In the genomic region with DNA sequence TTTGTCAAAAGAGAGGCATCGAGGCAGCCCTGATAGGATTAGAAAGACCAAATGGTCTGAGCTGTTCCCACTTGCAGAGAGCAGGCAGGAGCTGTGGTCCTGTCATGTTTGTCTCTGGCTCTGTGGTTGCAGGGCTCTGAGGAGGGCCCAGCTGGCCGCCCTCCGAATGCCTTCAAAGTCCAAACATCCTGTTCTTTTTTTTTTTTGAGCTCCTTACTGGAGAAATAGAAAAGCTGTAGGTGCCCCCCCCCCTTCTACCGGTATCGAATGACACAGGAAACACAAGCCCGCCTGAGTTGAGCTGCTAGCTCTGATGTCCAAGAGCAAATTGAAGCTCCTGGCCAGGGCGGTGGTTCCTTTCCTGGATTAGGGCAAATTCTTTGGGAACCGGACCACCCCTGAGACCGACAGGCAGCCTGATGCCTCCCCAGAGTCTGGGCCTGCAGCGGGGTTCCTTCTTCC, we compare ENCODE assay signal across 8 mouse cellular contexts. TPM values are rescaled to one million over a fixed set of nuclear protein-coding genes. Genes with fewer than 3 reads are reported as not detected.
A peak's percentile ranks its signal among the peaks of the same experiment; 100 is the strongest.
DNase-seq lines count a peak whose midpoint lies in the region; ATAC-seq and TF ChIP-seq lines count a peak whose summit lies in the region.

No protein-coding gene starts in this region.

- DNase-seq in brain, embryonic 14.5 days (ENCODE audit: low read depth) = peak; percentile 46
- no peak for DNase-seq in stomach, postnatal 0 days (ENCODE audit: low spot score)
- DNase-seq in layer of hippocampus, adult 9-10 months (ENCODE audit: low spot score) = no peak
- DNase-seq in right cerebral cortex, postnatal 36 days (ENCODE audit: low spot score in 2 of 2) = no peak

- H3K9ac ChIP-seq in hindbrain, embryonic 13.5 days = no peak overlapping the region
- no peak overlapping the region for H3K9ac ChIP-seq in liver, embryonic 16.5 days (ENCODE audit: low read depth, low read length)
- H3K9ac ChIP-seq in stomach, postnatal 0 days (ENCODE audit: low read length) = no peak overlapping the region

- 41% methylated on average over 10 of the region's 10 CpGs for WGBS in hindbrain, embryonic 13.5 days
- WGBS in liver, embryonic 16.5 days (ENCODE audit: insufficient replicate concordance) = 33% methylated on average over 10 of the region's 10 CpGs
- WGBS in stomach, postnatal 0 days = 28% methylated on average over 10 of the region's 10 CpGs

- H3K4me3 ChIP-seq in embryonic fibroblast, embryonic 13.5 days (ENCODE audit: insufficient read depth, low read length) = no peak overlapping the region
- H3K4me3 ChIP-seq in hindbrain, embryonic 13.5 days = no peak overlapping the region
- no peak overlapping the region for H3K4me3 ChIP-seq in liver, embryonic 16.5 days (ENCODE audit: low read depth, low read length)
- H3K4me3 ChIP-seq in stomach, postnatal 0 days (ENCODE audit: low read depth, low read length) = no peak overlapping the region

- H3K9me3 ChIP-seq in hindbrain, embryonic 13.5 days = no peaks in the 10 kb centered on the region
- H3K9me3 ChIP-seq in liver, embryonic 16.5 days (replicated peaks; ENCODE audit: control insufficient read depth, low read length) = no peaks in the 10 kb centered on the region
- no peaks in the 10 kb centered on the region for H3K9me3 ChIP-seq in stomach, postnatal 0 days (ENCODE audit: control insufficient read depth, low read length)

- no peak for ATAC-seq in hindbrain, embryonic 13.5 days (ENCODE audit: low FRiP score)
- no peak for ATAC-seq in liver, embryonic 16.5 days (ENCODE audit: low read depth)
- no peak for ATAC-seq in stomach, postnatal 0 days (ENCODE audit: low FRiP score, low TSS enrichment)
- no peak for ATAC-seq in cerebellum, adult (ENCODE audit: insufficient number of reproducible peaks, low FRiP score, low TSS enrichment)

- no peaks in the 10 kb centered on the region for H3K27me3 ChIP-seq in hindbrain, embryonic 13.5 days
- H3K27me3 ChIP-seq in liver, embryonic 16.5 days (ENCODE audit: control insufficient read depth, insufficient read depth, low read depth, low read length) = no peaks in the 10 kb centered on the region
- H3K27me3 ChIP-seq in stomach, postnatal 0 days (ENCODE audit: control insufficient read depth, insufficient read depth, low read length) = no peaks in the 10 kb centered on the region

- H3K4me1 ChIP-seq in embryonic fibroblast, embryonic 13.5 days (ENCODE audit: control insufficient read depth, insufficient read depth, low read length) = peaks cover 15% of the 10 kb centered on the region
- H3K4me1 ChIP-seq in hindbrain, embryonic 13.5 days (replicated peaks) = peaks cover 46% of the 10 kb centered on the region
- no peaks in the 10 kb centered on the region for H3K4me1 ChIP-seq in liver, embryonic 16.5 days (ENCODE audit: control insufficient read depth, low read depth, low read length)
- H3K4me1 ChIP-seq in stomach, postnatal 0 days (replicated peaks; ENCODE audit: control insufficient read depth, insufficient read depth) = peaks cover 8% of the 10 kb centered on the region; the same call in 1 of the 2 replicates

- TF ChIP-seq EP300 in stomach, postnatal 0 days (optimal IDR thresholded peaks at IDR 0.05) = no peak

- H3K27ac ChIP-seq in embryonic fibroblast, embryonic 13.5 days (ENCODE audit: insufficient read depth, low read length) = peak overlapping the region; percentile 23; the same call in 1 of the 2 replicates
- peak overlapping the region; percentile 72 for H3K27ac ChIP-seq in hindbrain, embryonic 13.5 days
- H3K27ac ChIP-seq in liver, embryonic 16.5 days (ENCODE audit: low read length) = peak overlapping the region; percentile 40; the same call in 1 of the 2 replicates
- H3K27ac ChIP-seq in stomach, postnatal 0 days (replicated peaks) = peak overlapping the region; percentile 77

- no peak overlapping the region for H3K4me2 ChIP-seq in hindbrain, embryonic 13.5 days
- H3K4me2 ChIP-seq in liver, embryonic 16.5 days (ENCODE audit: low read depth, low read length) = no peak overlapping the region
- H3K4me2 ChIP-seq in stomach, postnatal 0 days (replicated peaks; ENCODE audit: low read depth) = no peak overlapping the region

- TF ChIP-seq POLR2A in brain, embryonic 14.5 days (IDR thresholded peaks at IDR 0.05; ENCODE audit: borderline replicate concordance, extremely low read depth, insufficient read depth, insufficient read length, poor library complexity, severe bottlenecking) = no peak
- TF ChIP-seq POLR2A in embryonic fibroblast, embryonic 13.5 days (IDR thresholded peaks at IDR 0.05; ENCODE audit: low read depth, low read length) = no peak

- H3K36me3 ChIP-seq in hindbrain, embryonic 13.5 days = no peaks in the 10 kb centered on the region
- no peaks in the 10 kb centered on the region for H3K36me3 ChIP-seq in liver, embryonic 16.5 days (ENCODE audit: control insufficient read depth, insufficient read depth)
- H3K36me3 ChIP-seq in stomach, postnatal 0 days (ENCODE audit: control insufficient read depth, insufficient read depth, low read length) = 0 out of 2 replicates have a peak, but pooled peaks cover 2% of the 10 kb centered on the region

- no peak for TF ChIP-seq CTCF in brain, embryonic 14.5 days (IDR thresholded peaks at IDR 0.05; ENCODE audit: borderline replicate concordance, extremely low read depth, insufficient read depth, insufficient read length)
- TF ChIP-seq CTCF in embryonic fibroblast, embryonic 13.5 days (IDR thresholded peaks at IDR 0.05; ENCODE audit: borderline replicate concordance, insufficient read depth, low read length) = no peak
- no peak for TF ChIP-seq CTCF in stomach, postnatal 0 days (IDR thresholded peaks at IDR 0.05; ENCODE audit: low read depth)

RNA-seq across cellular contexts. Expression of a gene that starts 58.5 kb away (rescaled TPM):
- polyA plus RNA-seq in brain, embryonic 14.5 days (2012; rRNA removed) = 6.5 and 15.8 TPM in 2 replicates
- 65.4 and 94.5 TPM in 2 replicates for polyA plus RNA-seq in embryonic fibroblast, embryonic 13.5 days (2011; ENCODE audit: insufficient read length, low read depth, missing spikeins)
- 20.2 and 22.8 TPM in 2 replicates for polyA plus RNA-seq in hindbrain, embryonic 13.5 days (2015; fragmentation: Nextera tagmentation; extraction: Ambion mirVana)
- 16.3 and 23.4 TPM in 2 replicates for polyA plus RNA-seq in liver, embryonic 16.5 days (2015; fragmentation: Nextera tagmentation; extraction: Ambion mirVana)
- polyA plus RNA-seq in stomach, postnatal 0 days (2015; fragmentation: Nextera tagmentation; extraction: Ambion mirVana) = 22.9 and 29.8 TPM in 2 replicates

Comparison
In these comparisons a context has a peak if more than half of its experiments do, and no peak if none do; other contexts are left out.
1. H3K27ac ChIP-seq: peak in every context shown above with its lines; median percentile 77 in stomach, postnatal 0 days; 72 in hindbrain, embryonic 13.5 days; 40 in liver, embryonic 16.5 days; 23 in embryonic fibroblast, embryonic 13.5 days.